Mouse (Mus musculus): Measurements from ENCODE around the gene Ldb2. TPM values are rescaled to one million over a fixed set of nuclear protein-coding genes. Genes with fewer than 3 reads are reported as not detected.
A peak's percentile ranks its signal among the peaks of the same experiment; 100 is the strongest.

Ldb2 gene
- polyA plus RNA-seq, 1 experiment from 2014 or later: 51.5 TPM

DNA sequence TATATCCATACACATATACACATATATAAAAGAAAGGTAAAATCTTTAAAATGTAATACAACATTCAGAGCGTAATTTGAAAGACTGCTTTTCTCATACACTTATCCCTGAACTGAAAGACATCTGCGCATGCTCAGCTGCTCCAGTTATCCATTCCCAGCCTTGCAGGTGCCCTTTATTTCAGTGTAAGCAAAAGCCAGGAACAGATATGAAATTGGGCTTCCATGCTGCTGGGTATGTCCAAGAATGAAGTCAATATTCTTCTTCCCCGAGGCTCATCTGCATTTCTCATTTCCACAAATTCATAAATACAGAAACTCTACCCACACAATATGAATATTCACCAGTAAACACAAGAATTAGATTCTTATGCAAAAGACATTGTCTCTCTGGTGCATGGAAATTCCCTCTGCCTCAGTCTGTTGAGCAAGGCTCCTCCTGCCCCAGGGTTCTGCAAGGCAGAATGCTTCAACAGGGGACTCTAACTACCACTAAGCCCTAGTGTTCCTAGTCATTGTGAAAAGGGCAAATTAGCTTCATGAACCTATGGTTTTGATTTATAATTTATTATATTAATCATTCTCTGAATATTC is 65.3 kb downstream of the Ldb2 start:
- Histone ChIP-seq H3K36me3 (replicated peaks; ENCODE audit: control insufficient read depth, insufficient read depth, low read depth, low read length) (no peaks in the 10 kb centered on the region), H3K4me2 (ENCODE audit: low read depth, low read length) (no peak overlapping the region), H3K27ac (replicated peaks; ENCODE audit: low read depth, low read length) (no peak overlapping the region), H3K9ac (replicated peaks; ENCODE audit: low read length) (no peak overlapping the region), H3K27me3 (ENCODE audit: control insufficient read depth, insufficient read depth, low read length) (no peaks in the 10 kb centered on the region), H3K9me3 (replicated peaks; ENCODE audit: control insufficient read depth, low read length) (no peaks in the 10 kb centered on the region), H3K4me1 (ENCODE audit: control insufficient read depth, insufficient read depth, low read length) (no peaks in the 10 kb centered on the region), H3K4me3 (ENCODE audit: low read depth, low read length) (no peak overlapping the region)
- DNase-seq (ENCODE audit: low spot score): no peak
- ATAC-seq (replicated peaks; ENCODE audit: insufficient number of reproducible peaks, low FRiP score, low TSS enrichment, low read depth): no peak
- 93% methylated on average over 3 of the region's 3 CpGs for WGBS

DNA sequence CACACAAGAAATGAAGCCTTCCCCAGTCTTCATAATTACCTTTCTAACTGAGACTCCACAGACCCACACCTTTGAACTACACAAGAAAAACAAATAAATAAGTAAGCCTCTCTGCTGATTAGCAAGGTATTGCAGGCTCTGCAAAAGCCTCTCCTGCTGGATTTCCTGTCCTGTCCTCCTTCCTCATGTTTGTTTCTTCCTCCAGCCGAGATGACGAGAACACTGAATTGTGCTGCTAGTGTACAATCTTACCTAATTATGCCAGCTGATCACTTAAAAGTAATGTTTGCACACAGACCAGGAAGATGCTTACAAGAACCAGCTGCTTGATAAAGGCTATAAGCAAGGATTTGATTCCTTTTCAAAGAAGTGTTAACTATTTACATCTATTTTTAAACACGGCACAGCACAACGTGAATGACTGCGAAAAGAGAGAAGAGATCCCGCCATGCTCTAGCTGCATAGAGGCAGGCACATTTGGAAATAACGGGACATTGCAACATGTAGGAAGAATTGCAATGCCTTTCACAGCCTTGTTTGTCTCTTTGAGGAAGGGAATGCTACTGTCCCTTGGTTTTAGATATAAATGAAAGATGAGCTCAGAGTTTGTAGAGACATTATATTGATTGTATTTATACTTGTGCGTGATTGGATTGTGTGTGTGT is 69.7 kb downstream of the Ldb2 start:
- WGBS: 71% methylated on average over 8 of the region's 8 CpGs
- Histone ChIP-seq H3K4me1 (ENCODE audit: control insufficient read depth, insufficient read depth, low read length) (no peaks in the 10 kb centered on the region), H3K27ac (replicated peaks; ENCODE audit: low read depth, low read length) (no peak overlapping the region), H3K9ac (replicated peaks; ENCODE audit: low read length) (no peak overlapping the region), H3K27me3 (ENCODE audit: control insufficient read depth, insufficient read depth, low read length) (no peaks in the 10 kb centered on the region), H3K9me3 (replicated peaks; ENCODE audit: control insufficient read depth, low read length) (no peaks in the 10 kb centered on the region), H3K36me3 (replicated peaks; ENCODE audit: control insufficient read depth, insufficient read depth, low read depth, low read length) (no peaks in the 10 kb centered on the region), H3K4me3 (ENCODE audit: low read depth, low read length) (no peak overlapping the region), H3K4me2 (ENCODE audit: low read depth, low read length) (no peak overlapping the region)
- DNase-seq (ENCODE audit: low spot score) (no peak), ATAC-seq (replicated peaks; ENCODE audit: insufficient number of reproducible peaks, low FRiP score, low TSS enrichment, low read depth) (no peak)

DNA sequence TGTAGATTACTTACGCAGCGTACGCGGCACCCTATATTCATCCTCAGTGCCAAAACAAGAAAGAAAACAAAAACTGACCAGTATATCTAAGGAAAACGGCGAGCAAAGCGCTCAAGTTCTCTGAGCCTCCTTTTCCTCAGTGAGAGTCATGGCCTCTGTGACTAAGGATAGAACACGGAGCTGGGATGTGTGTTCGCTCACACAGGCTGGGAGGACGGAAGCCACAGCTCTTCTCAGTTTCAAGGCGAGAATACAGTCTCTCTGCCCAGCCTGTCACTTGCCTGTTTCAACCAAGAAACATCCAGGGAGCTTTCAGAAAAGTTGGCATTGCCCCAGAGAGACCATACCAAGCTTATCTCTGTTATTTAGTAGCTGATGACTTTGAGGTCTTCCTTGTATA is 71.5 kb downstream of the Ldb2 start:
- H3K27me3 ChIP-seq (ENCODE audit: control insufficient read depth, insufficient read depth, low read length): no peaks in the 10 kb centered on the region
- ATAC-seq (replicated peaks; ENCODE audit: insufficient number of reproducible peaks, low FRiP score, low TSS enrichment, low read depth) (no peak), DNase-seq (ENCODE audit: low spot score) (no peak)
- H3K4me2 ChIP-seq (ENCODE audit: low read depth, low read length): no peak overlapping the region
- no peak overlapping the region for H3K9ac ChIP-seq (replicated peaks; ENCODE audit: low read length)
- no peaks in the 10 kb centered on the region for H3K9me3 ChIP-seq (replicated peaks; ENCODE audit: control insufficient read depth, low read length)
- no peaks in the 10 kb centered on the region for H3K36me3 ChIP-seq (replicated peaks; ENCODE audit: control insufficient read depth, insufficient read depth, low read depth, low read length)
- H3K4me3 ChIP-seq (ENCODE audit: low read depth, low read length): no peak overlapping the region
- no peak overlapping the region for H3K27ac ChIP-seq (replicated peaks; ENCODE audit: low read depth, low read length)
- H3K4me1 ChIP-seq (ENCODE audit: control insufficient read depth, insufficient read depth, low read length): no peaks in the 10 kb centered on the region
- WGBS: 94% methylated on average over 11 of the region's 11 CpGs

DNA sequence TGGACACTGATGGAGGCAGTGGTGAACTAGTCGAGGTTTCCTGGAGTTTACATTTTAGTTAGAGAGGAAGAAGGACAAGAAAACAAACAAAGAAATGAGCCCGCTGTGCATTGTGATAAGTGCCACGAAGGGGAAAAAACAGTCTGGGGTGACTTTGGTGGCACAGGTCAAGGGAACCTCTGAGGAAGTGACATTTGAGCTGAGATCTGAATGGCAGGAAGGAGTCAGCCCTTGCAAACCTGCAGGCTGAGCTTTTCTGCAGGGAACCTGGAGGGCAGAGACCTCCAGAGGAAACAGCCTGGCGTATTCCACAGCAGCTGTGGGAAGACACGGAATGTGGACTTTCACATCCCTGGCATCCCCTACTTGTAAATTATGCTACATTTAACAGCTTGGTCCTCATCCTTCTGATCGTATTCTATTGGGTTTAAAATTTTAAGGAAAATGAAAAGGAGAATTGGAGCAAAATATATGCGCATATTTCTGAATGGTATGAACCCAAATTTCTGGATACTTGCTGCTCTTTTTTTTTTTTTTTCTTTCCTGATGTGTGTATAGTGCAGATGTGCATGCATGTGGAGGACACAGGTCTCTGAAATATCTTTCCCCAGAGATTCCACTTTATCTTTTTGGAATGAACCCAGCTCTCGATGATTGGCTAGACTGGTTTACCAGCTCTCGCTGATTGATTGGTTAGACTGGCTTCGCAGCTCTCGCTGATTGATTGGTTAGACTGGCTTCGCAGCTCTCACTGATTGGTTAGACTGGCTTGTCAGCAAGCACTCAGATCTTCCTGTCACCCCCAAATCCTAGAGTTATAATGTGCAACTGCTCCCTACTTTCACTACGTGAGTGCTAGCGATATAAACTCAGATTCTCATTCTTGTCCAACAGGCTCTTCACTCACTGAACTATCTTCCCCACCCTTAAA is 72.7 kb downstream of the Ldb2 start:
- Histone ChIP-seq H3K36me3 (replicated peaks; ENCODE audit: control insufficient read depth, insufficient read depth, low read depth, low read length) (no peaks in the 10 kb centered on the region), H3K9me3 (replicated peaks; ENCODE audit: control insufficient read depth, low read length) (no peaks in the 10 kb centered on the region), H3K4me3 (ENCODE audit: low read depth, low read length) (no peak overlapping the region), H3K4me1 (ENCODE audit: control insufficient read depth, insufficient read depth, low read length) (no peaks in the 10 kb centered on the region), H3K4me2 (ENCODE audit: low read depth, low read length) (no peak overlapping the region), H3K27ac (replicated peaks; ENCODE audit: low read depth, low read length) (no peak overlapping the region), H3K27me3 (ENCODE audit: control insufficient read depth, insufficient read depth, low read length) (no peaks in the 10 kb centered on the region), H3K9ac (replicated peaks; ENCODE audit: low read length) (no peak overlapping the region)
- WGBS: 58% methylated on average over 14 of the region's 14 CpGs
- DNase-seq (ENCODE audit: low spot score): peak; percentile 30
- ATAC-seq (replicated peaks; ENCODE audit: insufficient number of reproducible peaks, low FRiP score, low TSS enrichment, low read depth): no peak

DNA sequence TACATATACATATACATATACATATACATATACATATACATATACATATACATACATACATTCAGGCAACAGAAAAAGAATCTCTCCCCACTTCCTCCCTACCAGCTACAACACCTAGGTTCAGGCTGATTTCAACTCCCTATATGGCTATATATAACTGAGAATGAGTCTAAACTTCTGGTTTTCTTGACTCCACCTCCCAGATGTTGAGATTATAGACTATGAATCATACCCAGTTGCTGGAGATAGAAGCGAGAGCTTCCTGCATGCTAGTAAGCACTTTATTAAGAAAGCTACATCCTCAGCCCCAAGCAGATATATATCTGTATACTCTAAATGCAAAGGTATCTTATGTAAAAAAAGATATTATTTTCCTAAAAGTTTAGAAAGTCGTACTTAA is 74.0 kb downstream of the Ldb2 start:
- H3K4me3 ChIP-seq (ENCODE audit: low read depth, low read length): no peak overlapping the region
- no peak for ATAC-seq (replicated peaks; ENCODE audit: insufficient number of reproducible peaks, low FRiP score, low TSS enrichment, low read depth)
- WGBS: 87% methylated on average over 2 of the region's 2 CpGs

DNA sequence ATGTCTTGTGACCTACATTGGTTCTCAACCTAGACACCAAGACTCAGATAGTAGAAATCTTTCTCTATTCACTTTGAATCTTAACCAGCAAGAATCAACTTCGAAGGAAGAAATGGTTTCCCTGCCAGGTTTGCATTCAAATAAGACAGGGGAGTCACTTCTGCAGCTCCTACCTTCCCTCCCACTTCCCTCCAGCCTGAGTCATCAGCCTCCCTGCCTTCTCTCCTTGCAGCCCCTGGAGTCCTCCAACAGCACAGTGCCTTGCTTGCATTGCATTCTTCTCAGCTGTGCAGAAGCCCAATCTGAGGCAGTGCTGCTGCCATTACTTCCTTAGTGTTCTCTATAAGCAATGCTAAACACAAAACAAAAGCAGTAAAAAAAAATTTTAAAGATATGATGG is 79.6 kb downstream of the Ldb2 start:
- H3K4me1 ChIP-seq (ENCODE audit: control insufficient read depth, insufficient read depth, low read length): no peaks in the 10 kb centered on the region
- WGBS: 93% methylated on average over 1 of the region's 1 CpGs
- DNase-seq (ENCODE audit: low spot score): no peak
- H3K4me2 ChIP-seq (ENCODE audit: low read depth, low read length): no peak overlapping the region
- H3K27ac ChIP-seq (replicated peaks; ENCODE audit: low read depth, low read length): no peak overlapping the region
- H3K4me3 ChIP-seq (ENCODE audit: low read depth, low read length): no peak overlapping the region
- no peak for ATAC-seq (replicated peaks; ENCODE audit: insufficient number of reproducible peaks, low FRiP score, low TSS enrichment, low read depth)
- H3K27me3 ChIP-seq (ENCODE audit: control insufficient read depth, insufficient read depth, low read length): no peaks in the 10 kb centered on the region
- no peaks in the 10 kb centered on the region for H3K9me3 ChIP-seq (replicated peaks; ENCODE audit: control insufficient read depth, low read length)
- H3K9ac ChIP-seq (replicated peaks; ENCODE audit: low read length): no peak overlapping the region
- H3K36me3 ChIP-seq (replicated peaks; ENCODE audit: control insufficient read depth, insufficient read depth, low read depth, low read length): no peaks in the 10 kb centered on the region

More for the DNA sequence above, 74.0 kb downstream of the Ldb2 start:
- Histone ChIP-seq H3K9ac (replicated peaks; ENCODE audit: low read length) (no peak overlapping the region), H3K4me2 (ENCODE audit: low read depth, low read length) (no peak overlapping the region), H3K4me1 (ENCODE audit: control insufficient read depth, insufficient read depth, low read length) (no peaks in the 10 kb centered on the region), H3K27ac (replicated peaks; ENCODE audit: low read depth, low read length) (no peak overlapping the region), H3K36me3 (replicated peaks; ENCODE audit: control insufficient read depth, insufficient read depth, low read depth, low read length) (no peaks in the 10 kb centered on the region), H3K27me3 (ENCODE audit: control insufficient read depth, insufficient read depth, low read length) (no peaks in the 10 kb centered on the region), H3K9me3 (replicated peaks; ENCODE audit: control insufficient read depth, low read length) (no peaks in the 10 kb centered on the region)
- no peak for DNase-seq (ENCODE audit: low spot score)

DNA sequence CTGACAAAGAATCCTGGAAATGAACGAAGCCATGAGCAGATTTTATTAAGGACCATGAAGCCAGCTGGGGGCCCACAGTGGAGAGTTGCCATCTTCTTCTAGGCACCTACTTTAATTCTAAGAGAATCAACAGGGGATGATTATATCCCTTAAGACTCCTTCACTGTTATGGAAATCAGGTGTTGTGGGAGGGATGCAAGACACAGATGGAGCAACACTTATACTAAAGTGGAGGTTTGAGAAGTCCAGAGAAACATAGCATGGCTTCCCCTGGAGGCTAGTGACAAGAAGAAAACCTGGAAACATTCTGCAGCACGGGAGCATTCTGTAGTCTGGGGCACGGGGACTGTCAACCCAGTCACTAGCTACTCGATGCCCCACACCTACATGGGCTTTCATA is 85.0 kb downstream of the Ldb2 start:
- no peak overlapping the region for H3K9ac ChIP-seq (replicated peaks; ENCODE audit: low read length)
- no peak overlapping the region for H3K27ac ChIP-seq (replicated peaks; ENCODE audit: low read depth, low read length)
- no peaks in the 10 kb centered on the region for H3K36me3 ChIP-seq (replicated peaks; ENCODE audit: control insufficient read depth, insufficient read depth, low read depth, low read length)
- H3K4me3 ChIP-seq (ENCODE audit: low read depth, low read length): no peak overlapping the region
- ATAC-seq (replicated peaks; ENCODE audit: insufficient number of reproducible peaks, low FRiP score, low TSS enrichment, low read depth) (no peak), DNase-seq (ENCODE audit: low spot score) (no peak)
- H3K4me2 ChIP-seq (ENCODE audit: low read depth, low read length): no peak overlapping the region
- WGBS: 45% methylated on average over 4 of the region's 4 CpGs
- H3K4me1 ChIP-seq (ENCODE audit: control insufficient read depth, insufficient read depth, low read length): no peaks in the 10 kb centered on the region
- no peaks in the 10 kb centered on the region for H3K9me3 ChIP-seq (replicated peaks; ENCODE audit: control insufficient read depth, low read length)
- no peaks in the 10 kb centered on the region for H3K27me3 ChIP-seq (ENCODE audit: control insufficient read depth, insufficient read depth, low read length)

Data from embryonic facial prominence, embryonic 11.5 days (tissue).